Mouse (Mus musculus) myocyte (in vitro differentiated cells): ENCODE results near the gene Gpr27.

Experiments used
- CEBPB ChIP-seq: IDR thresholded peaks from 2 replicates; pipeline ENCODE4 v1.6.1; 2011; ENCODE audit warnings: mild to moderate bottlenecking, moderate library complexity; ENCODE audit not compliant: poor library complexity, insufficient read depth, severe bottlenecking
- E2F4 ChIP-seq: IDR thresholded peaks from one replicate; pipeline ENCODE4 v1.6.1; 2011; ENCODE audit warnings: mild to moderate bottlenecking, control low read depth, moderate library complexity; ENCODE audit not compliant: insufficient read depth
- MAX ChIP-seq: IDR thresholded peaks from one replicate; pipeline ENCODE4 v1.6.1; 2011; ENCODE audit warnings: low read depth, mild to moderate bottlenecking, control low read depth
- MYOD1 ChIP-seq, 3 experiments: IDR thresholded peaks; one replicate each; pipeline ENCODE4 v1.6.1; 2011; ENCODE audit warnings: control low read depth in 2 of 3, low read depth in 2 of 3, mild to moderate bottlenecking in 2 of 3, moderate library complexity in 1 of 3; ENCODE audit not compliant: insufficient read length in 2 of 3, control insufficient read depth in 1 of 3
- MYOG ChIP-seq, 3 experiments: IDR thresholded peaks; one replicate each; pipeline ENCODE4 v1.6.1; 2011; ENCODE audit warnings: control low read depth in 2 of 3, low read depth in 2 of 3, mild to moderate bottlenecking in 2 of 3; ENCODE audit not compliant: insufficient read length in 2 of 3, control insufficient read depth in 1 of 3, insufficient read depth in 1 of 3
- POLR2A ChIP-seq: IDR thresholded peaks from one replicate; pipeline ENCODE4 v1.6.1; 2011; ENCODE audit warnings: low read depth, mild to moderate bottlenecking, control low read depth, moderate library complexity; ENCODE audit not compliant: insufficient read length
- POLR2AphosphoS2 ChIP-seq: IDR thresholded peaks from one replicate; pipeline ENCODE4 v1.6.1; 2011; ENCODE audit warnings: low read depth, control low read depth; ENCODE audit not compliant: insufficient read length
- REST ChIP-seq: IDR thresholded peaks from one replicate; pipeline ENCODE4 v1.6.1; 2011; ENCODE audit warnings: mild to moderate bottlenecking, control low read depth, moderate library complexity; ENCODE audit not compliant: insufficient read depth, insufficient read length
- SRF ChIP-seq: IDR thresholded peaks from one replicate; pipeline ENCODE4 v1.6.1; 2011; ENCODE audit warnings: low read depth; ENCODE audit not compliant: control insufficient read depth, insufficient read length
- TCF12 ChIP-seq: IDR thresholded peaks from one replicate; pipeline ENCODE4 v1.6.1; 2011; ENCODE audit warnings: mild to moderate bottlenecking, control low read depth; ENCODE audit not compliant: poor library complexity, insufficient read depth, severe bottlenecking
- TCF3 ChIP-seq: IDR thresholded peaks from one replicate; pipeline ENCODE4 v1.6.1; 2011; ENCODE audit warnings: low read depth, control low read depth; ENCODE audit not compliant: insufficient read length
- USF1 ChIP-seq: IDR thresholded peaks from one replicate; pipeline ENCODE4 v1.6.1; 2011; ENCODE audit warnings: low read depth, mild to moderate bottlenecking, control low read depth, moderate library complexity

- TF ChIP-seq USF1 (no peak), MYOG (IDR thresholded peaks at IDR 0.05; ENCODE audit: control insufficient read depth in 1 of 3, insufficient read depth in 1 of 3, insufficient read length in 2 of 3, low read depth in 2 of 3) (peak in 1 of 3 experiments; percentile 36), POLR2AphosphoS2 (peak; percentile 46), REST (no peak), POLR2A (peak; percentile 85), E2F4 (no peak), CEBPB (no peak), MAX (no peak), SRF (no peak), MYOD1 (IDR thresholded peaks at IDR 0.05; ENCODE audit: control insufficient read depth in 1 of 3, insufficient read length in 2 of 3, low read depth in 2 of 3) (peak in 2 of 3 experiments; percentile 15 to 29), TCF12 (no peak), TCF3 (no peak)
These were observed 25.9 kb upstream of the Gpr27 start, which contains the start of the genes Eif4e3 and Gm20696 for GRCm38 (mm10) chr6:99666318-99667171.
